Mouse (Mus musculus) kidney, embryonic 15.5 days (tissue): Measurements from ENCODE around the gene Pop5. TPM values are rescaled to one million over a fixed set of nuclear protein-coding genes. Genes with fewer than 3 reads are reported as not detected.
A peak's percentile ranks its signal among the peaks of the same experiment; 100 is the strongest.

Experiments used
- ATAC-seq: fragments of 200-750 bp; cut with Nextera tagmentation; replicated peaks from 2 replicates; pipeline ENCODE4 v1.8.0; 2017; ENCODE audit warnings: moderate TSS enrichment; ENCODE audit not compliant: low FRiP score
- H3K27ac ChIP-seq: fragments of 300-500 bp; sonication (generic); 2 replicates; pipeline ENCODE4 v1.5.1; 2015; ENCODE audit warnings: mild to moderate bottlenecking, inconsistent platforms
- H3K27me3 ChIP-seq: fragments of 300-500 bp; sonication (generic); 2 replicates; pipeline ENCODE4 v1.6.1; 2015; ENCODE audit warnings: inconsistent platforms
- H3K36me3 ChIP-seq: fragments of 300-500 bp; sonication (generic); 2 replicates; pipeline ENCODE4 v1.6.1; 2015; ENCODE audit warnings: inconsistent platforms
- H3K4me1 ChIP-seq: fragments of 300-500 bp; sonication (generic); 2 replicates; pipeline ENCODE4 v1.6.1; 2015; ENCODE audit warnings: inconsistent platforms
- H3K4me2 ChIP-seq: fragments of 300-500 bp; sonication (generic); 2 replicates; pipeline ENCODE4 v1.6.1; 2015; ENCODE audit warnings: moderate library complexity, mild to moderate bottlenecking, inconsistent platforms
- H3K4me3 ChIP-seq: fragments of 300-500 bp; sonication (generic); replicated peaks from 2 replicates; pipeline ENCODE4 v1.5.1; 2015; ENCODE audit warnings: mild to moderate bottlenecking, inconsistent platforms
- H3K9ac ChIP-seq: fragments of 300-500 bp; sonication (generic); 2 replicates; pipeline ENCODE4 v1.6.1; 2015; ENCODE audit warnings: mild to moderate bottlenecking, inconsistent platforms
- H3K9me3 ChIP-seq: fragments of 300-500 bp; sonication (generic); replicated peaks from 2 replicates; pipeline ENCODE4 v1.6.1; 2016; ENCODE audit warnings: inconsistent platforms
- WGBS: fragments of 180-500 bp; shearing (Covaris S2); methylation state at CpG from one replicate; pipeline ENCODE4 v1.1.7; 2015; ENCODE audit warnings: mixed read lengths; 5-methylcytosine and 5-hydroxymethylcytosine counted together
- polyA plus RNA-seq: library from polyadenylated mRNA; unstranded; fragments of >200 nt; fragmentation: Nextera tagmentation; extraction: Ambion mirVana; gene quantifications from 2 replicates; pipeline ENCODE4 v1.2.1, GENCODE M21; 2015

Gene Pop5
- polyA plus RNA-seq, 1 experiment from 2014 or later = 123 TPM

DNA sequence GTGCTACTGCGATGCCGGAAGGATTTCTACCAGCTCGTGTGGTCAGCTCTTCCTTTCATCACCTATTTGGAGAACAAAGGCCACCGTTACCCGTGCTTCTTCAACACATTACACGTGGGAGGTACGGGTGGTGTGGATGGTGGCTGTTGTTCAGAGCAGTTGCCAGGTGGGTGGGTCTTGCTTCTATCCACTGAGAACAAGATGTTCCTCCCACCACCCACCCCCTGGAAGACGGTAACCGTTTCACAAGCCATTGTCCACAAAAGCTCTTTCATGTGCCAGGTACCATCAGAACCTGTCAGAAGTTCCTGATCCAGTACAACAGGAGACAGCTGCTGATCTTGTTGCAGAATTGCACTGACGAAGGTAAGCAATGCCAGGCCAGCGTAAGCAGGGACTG is 4.6 kb downstream of the Pop5 start:
- Histone ChIP-seq H3K4me2 (no peak overlapping the region), H3K9ac (no peak overlapping the region), H3K4me3 (no peak overlapping the region), H3K9me3 (no peaks in the 10 kb centered on the region), H3K4me1 (peaks cover 23% of the 10 kb centered on the region), H3K27ac (no peak overlapping the region), H3K36me3 (peaks cover 56% of the 10 kb centered on the region), H3K27me3 (no peaks in the 10 kb centered on the region)
- ATAC-seq = no peak
- 81% methylated on average over 11 of the region's 11 CpGs for WGBS

GRCm38 (mm10) chr5:115255472-115255871 is 19.8 kb downstream of the Pop5 start:
- no peak for ATAC-seq
- 87% methylated on average over 1 of the region's 1 CpGs for WGBS
- Histone ChIP-seq H3K4me3 (no peak overlapping the region), H3K9me3 (no peaks in the 10 kb centered on the region), H3K36me3 (peaks cover 73% of the 10 kb centered on the region), H3K27me3 (no peaks in the 10 kb centered on the region), H3K27ac (no peak overlapping the region), H3K4me1 (no peaks in the 10 kb centered on the region), H3K9ac (no peak overlapping the region), H3K4me2 (no peak overlapping the region)

DNA sequence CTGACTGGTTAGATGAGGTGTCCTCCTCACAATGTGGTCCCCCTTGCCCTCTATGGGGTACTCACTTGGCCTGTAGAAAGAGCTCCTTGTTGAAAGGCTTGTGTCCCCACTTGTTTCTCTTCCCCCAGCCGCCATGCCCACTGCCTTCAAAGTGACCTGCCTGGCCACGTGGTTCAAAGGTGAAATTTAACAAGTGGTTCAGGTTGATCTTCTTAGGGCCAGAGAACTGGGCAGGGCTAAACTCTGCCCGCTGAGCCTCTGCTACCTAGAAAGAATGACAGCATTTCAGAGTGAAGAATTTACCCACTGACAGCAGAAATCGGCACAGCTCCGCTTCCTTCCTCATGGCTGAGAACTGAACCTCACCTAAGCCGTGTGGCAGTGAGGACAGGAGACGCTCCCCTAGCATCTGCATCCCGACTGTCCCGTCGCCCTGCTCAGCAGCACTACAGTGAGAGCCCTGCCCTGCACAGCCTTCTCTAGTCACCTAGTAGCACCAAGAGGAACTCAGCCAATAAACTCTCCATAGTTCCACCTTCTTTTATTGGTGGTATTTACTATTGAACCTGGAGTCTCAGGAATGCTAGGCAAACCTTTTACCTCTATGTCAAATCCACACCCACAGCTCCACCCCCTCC is 21.4 kb downstream of the Pop5 start:
- no peak for ATAC-seq
- Histone ChIP-seq H3K4me1 (no peaks in the 10 kb centered on the region), H3K36me3 (peaks cover 66% of the 10 kb centered on the region), H3K4me3 (no peak overlapping the region), H3K4me2 (no peak overlapping the region), H3K9ac (no peak overlapping the region), H3K9me3 (no peaks in the 10 kb centered on the region), H3K27ac (no peak overlapping the region), H3K27me3 (no peaks in the 10 kb centered on the region)
- 90% methylated on average over 10 of the region's 10 CpGs for WGBS

DNA sequence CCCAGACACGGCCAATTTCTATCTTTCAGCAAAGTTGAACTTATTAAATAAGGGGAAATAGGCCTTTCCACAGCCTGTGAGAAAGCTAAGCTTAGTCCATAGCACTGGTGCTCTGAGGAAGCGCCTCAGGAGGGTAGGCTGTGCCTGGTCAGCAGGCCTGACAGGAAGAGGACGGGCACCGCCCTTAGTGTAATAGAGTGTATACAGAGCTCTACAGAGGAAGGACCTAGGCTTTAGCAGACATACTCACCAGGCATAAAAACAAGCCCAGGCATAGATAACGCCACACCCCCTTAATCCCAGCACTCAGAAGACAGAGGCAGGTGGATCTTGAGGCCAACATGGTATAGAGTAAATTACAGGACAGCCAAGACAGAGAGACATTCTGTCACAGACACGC is 24.7 kb downstream of the Pop5 start:
- 87% methylated on average over 6 of the region's 6 CpGs for WGBS
- no peaks in the 10 kb centered on the region for H3K4me1 ChIP-seq
- ATAC-seq = no peak
- no peak overlapping the region for H3K9ac ChIP-seq
- no peak overlapping the region for H3K4me2 ChIP-seq
- H3K27ac ChIP-seq = no peak overlapping the region
- H3K36me3 ChIP-seq = peaks cover 74% of the 10 kb centered on the region
- no peaks in the 10 kb centered on the region for H3K9me3 ChIP-seq
- H3K27me3 ChIP-seq = no peaks in the 10 kb centered on the region
- no peak overlapping the region for H3K4me3 ChIP-seq

- 89% methylated on average over 8 of the region's 8 CpGs for WGBS
- ATAC-seq = no peak
- Histone ChIP-seq H3K9me3 (no peaks in the 10 kb centered on the region), H3K27me3 (no peaks in the 10 kb centered on the region), H3K4me1 (0 out of 2 replicates have a peak, but pooled peaks cover 2% of the 10 kb centered on the region), H3K4me2 (no peak overlapping the region), H3K9ac (no peak overlapping the region), H3K36me3 (peaks cover 72% of the 10 kb centered on the region), H3K27ac (no peak overlapping the region), H3K4me3 (no peak overlapping the region)
Measured at GRCm38 (mm10) chr5:115261141-115261540, 25.5 kb downstream of the Pop5 start.

GRCm38 (mm10) chr5:115261880-115262279 is 26.2 kb downstream of the Pop5 start:
- Histone ChIP-seq H3K27me3 (no peaks in the 10 kb centered on the region), H3K4me1 (0 out of 2 replicates have a peak, but pooled peaks cover 5% of the 10 kb centered on the region), H3K4me3 (no peak overlapping the region), H3K9me3 (no peaks in the 10 kb centered on the region), H3K36me3 (peaks cover 72% of the 10 kb centered on the region), H3K4me2 (no peak overlapping the region), H3K9ac (no peak overlapping the region), H3K27ac (no peak overlapping the region)
- WGBS = 73% methylated on average over 1 of the region's 1 CpGs
- ATAC-seq = no peak

- ATAC-seq = no peak
- 88% methylated on average over 14 of the region's 14 CpGs for WGBS
- Histone ChIP-seq H3K4me2 (no peak overlapping the region), H3K4me1 (peaks cover 11% of the 10 kb centered on the region; the same call in 1 of the 2 replicates), H3K4me3 (no peak overlapping the region), H3K36me3 (peaks cover 69% of the 10 kb centered on the region), H3K9me3 (no peaks in the 10 kb centered on the region), H3K9ac (no peak overlapping the region), H3K27ac (no peak overlapping the region), H3K27me3 (no peaks in the 10 kb centered on the region)
Measured at GRCm38 (mm10) chr5:115262502-115263291, 27.1 kb downstream of the Pop5 start.

GRCm38 (mm10) chr5:115266340-115266739 is 30.7 kb downstream of the Pop5 start:
- Histone ChIP-seq H3K4me3 (no peak overlapping the region), H3K9ac (no peak overlapping the region), H3K4me2 (no peak overlapping the region), H3K9me3 (no peaks in the 10 kb centered on the region), H3K27me3 (no peaks in the 10 kb centered on the region), H3K36me3 (peaks cover 56% of the 10 kb centered on the region), H3K27ac (no peak overlapping the region), H3K4me1 (peaks cover 45% of the 10 kb centered on the region)
- ATAC-seq = no peak
- WGBS = 89% methylated on average over 5 of the region's 5 CpGs

GRCm38 (mm10) chr5:115266787-115267468 is 31.3 kb downstream of the Pop5 start:
- Histone ChIP-seq H3K4me1 (peaks cover 48% of the 10 kb centered on the region), H3K27ac (no peak overlapping the region), H3K4me3 (no peak overlapping the region), H3K9me3 (no peaks in the 10 kb centered on the region), H3K9ac (no peak overlapping the region), H3K4me2 (no peak overlapping the region), H3K36me3 (peaks cover 56% of the 10 kb centered on the region), H3K27me3 (no peaks in the 10 kb centered on the region)
- 75% methylated on average over 8 of the region's 8 CpGs for WGBS
- peak; percentile 58; the same call in 1 of the 2 replicates for ATAC-seq

DNA sequence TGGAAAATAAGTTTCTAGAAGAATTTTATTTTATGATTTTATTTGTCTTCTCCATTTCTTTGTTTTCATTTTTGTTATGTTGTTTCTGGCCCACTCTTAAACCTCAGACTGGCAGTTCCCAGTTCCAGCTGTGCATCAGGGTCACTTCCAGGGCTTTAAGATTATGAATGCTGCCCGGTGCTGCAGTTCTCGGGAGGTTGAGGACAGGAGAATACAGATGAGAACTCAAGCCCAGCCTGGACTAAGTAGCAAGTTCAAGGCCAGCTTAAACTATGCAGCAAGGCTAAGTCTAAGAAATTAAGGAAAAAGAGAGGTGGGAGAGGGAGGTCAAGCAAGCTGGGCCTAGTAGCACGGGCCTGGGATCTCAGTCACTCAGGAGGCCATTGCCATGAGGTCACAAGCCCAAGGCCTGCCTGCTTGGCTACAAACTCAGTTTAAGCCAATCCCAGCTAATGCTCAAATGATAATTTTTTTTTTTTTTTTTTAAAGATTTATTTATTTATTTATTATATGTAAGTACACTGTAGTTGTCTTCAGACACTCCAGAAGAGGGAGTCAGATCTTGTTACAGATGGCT is 31.9 kb downstream of the Pop5 start:
- no peak overlapping the region for H3K27ac ChIP-seq
- H3K4me1 ChIP-seq = peaks cover 48% of the 10 kb centered on the region
- ATAC-seq = no peak
- H3K9ac ChIP-seq = no peak overlapping the region
- no peak overlapping the region for H3K4me2 ChIP-seq
- H3K27me3 ChIP-seq = no peaks in the 10 kb centered on the region
- H3K9me3 ChIP-seq = no peaks in the 10 kb centered on the region
- 70% methylated on average over 3 of the region's 3 CpGs for WGBS
- H3K36me3 ChIP-seq = peaks cover 51% of the 10 kb centered on the region
- H3K4me3 ChIP-seq = no peak overlapping the region

GRCm38 (mm10) chr5:115268266-115268665 is 32.6 kb downstream of the Pop5 start:
- no peak for ATAC-seq
- WGBS = 46% methylated on average over 3 of the region's 3 CpGs

GRCm38 (mm10) chr5:115269969-115270368 is 34.3 kb downstream of the Pop5 start:
- Histone ChIP-seq H3K9ac (no peak overlapping the region), H3K9me3 (no peaks in the 10 kb centered on the region), H3K36me3 (peaks cover 43% of the 10 kb centered on the region)

More at GRCm38 (mm10) chr5:115268266-115268665, 32.6 kb downstream of the Pop5 start:
- Histone ChIP-seq H3K4me3 (no peak overlapping the region), H3K36me3 (peaks cover 45% of the 10 kb centered on the region), H3K4me2 (no peak overlapping the region), H3K9me3 (no peaks in the 10 kb centered on the region), H3K9ac (no peak overlapping the region), H3K27me3 (no peaks in the 10 kb centered on the region), H3K27ac (peak overlapping the region; percentile 32; the same call in 1 of the 2 replicates), H3K4me1 (peaks cover 51% of the 10 kb centered on the region)

More at GRCm38 (mm10) chr5:115269969-115270368, 34.3 kb downstream of the Pop5 start:
- Histone ChIP-seq H3K4me2 (peak overlapping the region; percentile 73), H3K4me1 (peaks cover 53% of the 10 kb centered on the region), H3K4me3 (peak overlapping the region; percentile 97; the same call in 1 of the 2 replicates), H3K27me3 (no peaks in the 10 kb centered on the region), H3K27ac (no peak overlapping the region)
- no peak for ATAC-seq
- 90% methylated on average over 1 of the region's 1 CpGs for WGBS
